Mouse (Mus musculus) retina, adult 2 months (tissue): ENCODE measurements around the gene Wars2.

ENCODE experiments used
- DNase-seq: peaks from one replicate; pipeline ENCODE4 v3.0.0-alpha.2; 2012; ENCODE audit warnings: low read depth, low spot score

The Wars2 gene

DNA sequence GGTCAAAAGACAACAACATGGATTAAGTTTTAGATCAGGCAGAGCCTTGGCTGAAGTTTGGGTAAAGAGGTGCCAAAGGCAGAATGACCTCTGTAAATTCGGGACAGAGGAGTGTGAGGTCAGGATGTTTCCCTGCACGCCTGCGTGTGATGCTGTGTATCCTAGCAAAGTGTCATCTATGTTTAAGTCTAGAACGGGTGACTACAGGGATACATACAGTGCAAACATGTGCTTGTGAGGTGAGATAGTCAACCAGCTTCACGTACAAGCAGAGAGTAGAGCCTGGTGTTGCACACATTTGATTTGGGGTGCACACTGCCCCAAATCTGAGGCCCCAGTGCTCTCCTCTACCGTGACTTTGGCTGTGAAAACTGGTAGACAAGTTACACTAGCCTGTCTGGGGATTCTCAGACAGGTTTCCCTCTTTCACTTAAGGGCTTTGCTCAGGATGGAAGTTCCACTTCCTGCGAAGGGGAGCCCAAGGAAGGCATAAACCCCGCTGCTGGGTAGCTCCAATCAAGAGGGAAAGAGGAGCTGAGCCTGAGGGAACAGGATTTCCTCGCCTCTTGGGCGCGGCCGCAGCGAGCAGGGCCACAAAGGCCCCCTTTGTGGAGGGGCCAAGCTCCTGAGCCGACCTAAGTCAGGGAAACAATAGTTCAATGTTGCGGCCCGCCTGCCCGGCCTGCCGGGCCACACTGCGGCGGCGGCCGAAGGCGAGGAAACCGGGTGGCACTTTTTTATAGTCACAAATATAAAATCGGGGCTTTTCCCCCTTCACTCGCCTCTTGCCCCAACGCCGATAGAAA, 107.3 kb downstream of the Wars2 start:
- no peak for DNase-seq

DNA sequence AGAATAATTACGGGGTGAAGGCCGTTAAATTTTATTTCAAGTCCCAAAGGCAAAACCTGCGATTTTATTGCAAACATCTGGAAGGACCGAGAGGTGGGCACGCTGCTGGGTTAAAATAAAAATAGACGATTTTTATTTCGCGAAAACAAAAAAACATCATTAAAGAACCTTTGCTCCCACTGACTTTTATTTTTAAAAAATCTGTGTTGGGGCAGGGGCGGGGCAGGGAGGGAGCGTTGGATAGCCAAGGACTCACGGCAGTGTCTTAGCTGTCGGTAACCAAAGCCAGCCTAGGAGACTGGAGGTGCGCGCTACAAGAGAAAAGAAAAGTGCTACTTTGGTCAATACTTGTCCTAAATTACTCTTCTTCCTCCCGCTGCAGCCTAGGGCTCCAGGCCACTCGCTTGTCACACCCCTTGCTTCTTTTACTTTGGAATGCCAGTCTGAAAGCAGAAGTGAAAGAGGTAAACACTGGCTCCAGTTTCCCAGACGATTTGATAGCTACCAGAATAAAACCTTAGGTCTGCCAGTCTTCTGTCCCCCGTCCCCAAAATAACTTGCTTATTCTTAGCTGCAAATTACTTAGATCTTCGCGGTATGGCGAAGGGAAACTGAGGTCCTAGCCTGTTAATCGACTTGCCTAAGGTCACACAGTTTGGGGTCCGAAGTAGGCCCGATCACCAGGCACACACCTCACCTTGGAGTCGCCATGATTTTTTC, 108.1 kb downstream of the Wars2 start:
- DNase-seq: no peak

DNA sequence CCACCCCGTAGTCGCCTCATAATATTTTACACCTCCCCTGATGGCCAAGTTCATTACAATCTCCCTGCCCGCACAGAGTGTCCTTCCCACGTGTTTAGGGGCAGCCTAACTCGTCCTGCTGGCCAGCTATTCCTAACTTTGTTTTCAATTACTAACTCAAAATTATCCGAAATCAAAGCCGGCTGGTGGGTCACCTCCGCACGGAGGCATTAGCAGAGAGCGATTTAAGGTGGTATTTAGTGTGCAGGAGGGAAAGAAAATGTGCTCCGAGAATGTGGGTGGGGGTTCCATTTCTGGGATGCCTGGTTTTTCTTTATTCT, 108.6 kb downstream of the Wars2 start:
- DNase-seq: no peak

DNA sequence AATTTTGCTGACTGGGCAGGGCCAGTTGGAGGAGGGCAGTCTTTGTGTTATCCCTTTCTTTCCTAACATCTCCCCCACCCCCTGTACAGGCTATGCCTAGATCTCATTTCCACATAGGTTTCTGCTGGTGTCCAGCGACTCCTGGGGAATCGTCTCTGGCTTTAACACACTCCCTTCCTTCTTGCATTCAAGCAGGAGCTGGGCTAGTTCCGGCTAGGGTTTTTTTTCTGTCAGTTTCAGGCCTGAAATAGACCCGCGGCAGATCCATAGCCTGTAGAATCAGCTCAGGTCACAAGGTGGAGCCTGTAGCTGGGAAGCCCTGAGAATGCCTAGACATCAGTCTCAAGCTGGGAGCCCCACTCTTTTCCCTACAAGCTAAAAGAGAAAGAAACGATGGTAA, 109.0 kb downstream of the Wars2 start:
- DNase-seq: no peak

DNA sequence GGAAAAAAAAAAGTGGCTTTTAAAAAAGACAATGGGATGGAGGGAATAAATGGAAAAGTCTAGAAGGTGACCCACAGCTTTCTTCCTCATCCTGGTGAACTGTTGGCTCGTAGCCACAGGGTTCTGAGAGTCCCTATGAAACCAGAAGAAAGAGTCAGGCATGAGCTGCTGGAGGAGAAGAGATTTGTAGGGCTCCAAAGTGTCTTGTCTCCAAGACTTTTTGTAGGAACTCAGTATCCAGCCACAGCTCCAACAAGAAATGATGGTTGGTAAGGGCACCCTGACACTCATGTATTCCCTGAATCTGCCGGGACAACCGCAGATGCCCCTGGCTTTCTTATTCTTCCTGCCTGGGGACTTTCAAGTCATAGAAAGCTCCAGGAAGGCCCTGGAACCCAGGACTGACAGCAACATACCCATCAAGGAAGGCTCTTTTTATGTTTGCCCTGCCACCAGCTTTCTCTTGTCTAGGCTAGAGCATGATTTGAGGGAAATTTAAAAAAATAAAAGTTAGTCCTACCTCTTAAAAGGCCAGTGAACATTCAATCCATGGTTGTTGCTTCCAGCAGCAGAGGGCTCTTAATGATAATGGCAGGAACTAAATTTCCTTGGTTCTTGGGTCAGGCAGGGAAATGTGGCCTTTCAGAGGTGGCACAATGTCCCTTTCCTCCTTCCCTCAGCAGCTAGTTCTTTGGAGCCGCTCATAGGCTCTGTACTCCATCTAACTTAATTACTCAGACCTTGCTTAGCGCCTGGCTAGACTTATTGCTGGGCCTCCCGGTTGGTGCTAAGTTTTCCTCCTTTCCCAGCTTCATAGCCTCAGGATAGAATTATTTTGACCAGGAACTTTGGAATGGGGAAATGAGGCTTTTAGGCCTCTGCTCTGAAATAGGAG, 110.7 kb downstream of the Wars2 start:
- DNase-seq: no peak

DNA sequence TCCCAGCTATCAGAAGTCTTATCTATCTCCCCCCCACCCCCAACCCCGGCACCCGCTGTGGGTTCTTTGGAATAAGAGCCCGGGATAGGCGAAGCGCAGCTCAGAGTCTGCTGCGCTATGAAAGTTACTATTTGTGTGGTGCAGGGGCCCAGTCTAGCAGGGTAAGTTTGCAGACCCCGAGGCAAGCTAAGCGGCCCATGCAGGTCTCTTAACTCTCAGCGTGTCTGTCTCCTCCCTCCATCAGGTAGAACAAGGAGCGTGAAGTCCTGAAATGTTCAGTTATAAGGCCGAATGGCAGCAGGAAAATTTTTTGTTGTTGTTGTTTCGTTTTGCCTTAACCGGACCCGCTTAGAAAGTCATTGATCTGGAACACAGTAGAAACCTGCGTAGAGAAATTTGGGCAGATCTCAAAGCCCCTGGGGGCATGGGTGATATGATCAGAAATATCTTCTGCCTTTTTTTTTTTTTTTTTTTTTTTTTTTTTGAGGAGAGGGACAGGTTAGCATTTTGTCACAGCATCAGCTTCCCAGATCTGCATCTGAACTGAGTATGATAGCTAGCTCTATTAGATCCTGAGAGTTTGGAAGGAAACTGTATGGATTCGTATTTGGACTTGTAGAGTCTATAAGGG, 111.7 kb downstream of the Wars2 start:
- no peak for DNase-seq

DNA sequence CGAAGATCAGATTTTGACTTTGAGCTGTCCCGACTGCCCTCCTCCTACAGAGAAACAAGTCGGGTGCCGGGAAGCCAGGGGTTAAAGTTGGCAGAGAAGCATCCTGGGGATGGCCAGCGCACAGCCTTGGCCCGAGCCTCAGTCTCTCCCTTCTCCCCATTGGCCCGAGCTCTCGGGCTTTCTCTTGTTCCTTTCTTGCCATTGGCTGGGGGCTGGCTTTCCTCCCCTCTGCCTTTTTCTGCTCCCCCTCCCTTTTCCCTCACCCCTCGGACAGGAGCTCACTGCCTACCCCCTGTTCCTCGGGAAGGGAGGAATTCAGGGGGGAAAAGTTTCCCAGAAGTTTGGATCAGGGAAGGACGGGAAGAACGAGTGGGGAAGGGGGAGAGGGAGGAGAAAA, 112.2 kb downstream of the Wars2 start:
- DNase-seq: no peak

DNA sequence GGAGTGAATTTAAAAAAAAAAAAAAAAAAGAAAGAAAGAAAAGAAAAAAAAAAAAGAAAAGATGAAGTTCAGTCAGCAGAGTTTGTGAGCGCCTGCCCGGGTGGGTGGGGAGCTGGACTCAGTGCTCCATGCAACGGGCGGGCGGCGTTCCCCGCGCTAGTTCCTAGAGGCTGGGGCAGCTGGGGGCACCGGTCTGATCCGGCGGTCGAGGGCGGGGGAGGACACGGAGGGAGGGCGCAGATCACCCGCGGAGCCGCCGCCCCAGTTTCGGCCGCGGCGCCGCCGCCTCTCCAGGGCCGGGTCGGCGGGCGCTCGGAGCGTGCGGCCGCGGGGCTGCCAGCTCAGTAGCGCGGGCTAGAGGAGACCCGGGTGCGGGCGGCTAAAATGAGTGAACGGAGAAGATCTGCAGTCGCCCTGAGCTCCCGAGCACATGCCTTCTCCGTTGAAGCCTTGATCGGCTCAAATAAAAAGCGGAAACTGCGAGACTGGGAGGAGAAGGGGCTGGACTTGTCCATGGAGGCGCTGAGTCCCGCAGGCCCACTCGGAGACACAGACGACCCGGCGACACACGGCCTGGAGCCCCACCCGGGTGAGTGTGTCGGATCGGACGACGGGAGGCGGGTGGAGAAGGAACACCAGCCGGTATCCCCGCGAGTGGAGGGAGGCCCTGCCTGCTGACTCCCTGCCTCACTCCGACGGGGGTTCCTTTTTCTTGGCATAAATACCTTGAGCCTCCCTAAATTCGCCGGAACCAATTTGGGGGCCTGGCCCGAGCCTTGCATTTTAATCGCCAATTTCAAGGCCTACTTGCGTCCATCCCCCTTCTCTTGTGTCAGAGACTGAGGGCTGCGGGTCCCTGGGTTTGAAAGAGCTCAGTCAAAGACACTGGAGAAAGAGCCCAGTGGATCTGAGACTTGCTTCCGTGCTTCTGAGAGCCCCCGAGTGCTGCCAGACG, 112.9 kb downstream of the Wars2 start:
- DNase-seq: no peak

DNA sequence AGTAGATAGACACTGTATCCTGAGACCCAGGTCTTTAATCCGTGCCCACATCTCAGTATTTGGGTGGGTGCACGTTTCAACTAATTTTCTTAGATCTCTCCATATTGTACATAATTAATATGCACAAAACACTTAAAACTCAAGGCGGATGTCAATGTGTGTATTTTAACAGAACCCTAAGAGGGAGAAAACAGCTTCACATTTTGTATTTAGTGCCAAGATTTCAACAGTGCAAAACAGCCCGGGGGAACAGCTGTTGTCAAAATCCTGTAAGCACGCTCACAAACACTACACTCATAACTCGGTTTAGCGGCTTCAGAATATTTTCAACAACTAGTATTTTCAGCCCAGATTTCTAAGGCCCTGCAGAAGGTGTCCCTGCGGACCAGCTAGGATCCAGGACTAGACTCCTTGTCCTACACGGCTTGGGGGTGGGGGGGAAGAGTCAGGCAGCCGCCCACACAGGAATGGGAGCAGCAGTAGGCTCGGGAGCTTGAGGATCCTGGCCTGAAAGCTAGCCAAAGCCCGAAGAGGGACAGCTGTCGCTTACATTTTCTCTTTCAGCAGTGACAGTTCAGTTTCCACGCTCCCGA, 113.8 kb downstream of the Wars2 start:
- DNase-seq: no peak

DNA sequence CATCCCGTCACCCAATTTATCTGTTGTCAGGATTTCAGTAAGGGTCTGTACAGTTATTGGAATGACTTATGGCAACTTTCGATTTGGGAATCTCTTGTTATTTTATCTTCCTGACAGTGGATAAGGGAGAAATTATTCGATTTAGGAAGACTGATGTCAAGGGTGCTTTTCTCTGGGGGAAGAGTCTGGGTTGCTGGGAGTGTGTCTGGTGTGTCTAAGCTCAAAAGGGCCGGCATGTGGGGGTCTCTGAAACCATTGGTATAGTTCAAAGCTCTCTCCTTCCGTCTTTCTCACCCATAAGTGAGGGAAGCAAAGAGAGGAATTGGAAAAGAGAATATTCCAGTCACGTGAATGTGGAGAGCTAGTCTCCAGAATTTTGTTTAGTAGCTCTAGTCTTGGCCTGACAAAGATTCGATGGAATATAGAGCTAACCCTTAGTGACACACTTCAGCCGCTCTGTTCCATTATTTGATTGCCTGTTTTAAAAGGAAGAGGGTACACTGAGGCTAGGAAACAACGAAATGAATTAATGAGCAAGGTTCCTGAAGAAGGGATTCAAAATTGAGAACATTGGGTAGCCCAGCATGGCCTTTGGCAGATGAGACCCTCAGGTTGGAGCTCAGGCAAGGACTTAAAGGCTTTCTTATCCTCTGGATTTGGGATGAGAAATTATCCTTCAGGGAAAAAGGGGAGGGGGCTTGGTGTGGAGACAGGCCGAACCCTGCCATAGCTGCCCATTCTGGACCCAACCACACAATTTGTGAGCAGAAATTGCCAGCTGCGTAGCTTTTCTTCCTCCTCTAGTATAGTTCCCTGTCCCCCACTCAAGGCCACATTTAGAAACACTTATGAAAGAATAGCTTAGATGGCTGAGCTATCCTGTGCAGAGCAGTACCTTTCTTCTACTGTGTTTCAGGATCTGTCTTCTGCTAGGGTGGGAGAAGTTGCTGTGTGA, 114.8 kb downstream of the Wars2 start:
- DNase-seq: no peak

DNA sequence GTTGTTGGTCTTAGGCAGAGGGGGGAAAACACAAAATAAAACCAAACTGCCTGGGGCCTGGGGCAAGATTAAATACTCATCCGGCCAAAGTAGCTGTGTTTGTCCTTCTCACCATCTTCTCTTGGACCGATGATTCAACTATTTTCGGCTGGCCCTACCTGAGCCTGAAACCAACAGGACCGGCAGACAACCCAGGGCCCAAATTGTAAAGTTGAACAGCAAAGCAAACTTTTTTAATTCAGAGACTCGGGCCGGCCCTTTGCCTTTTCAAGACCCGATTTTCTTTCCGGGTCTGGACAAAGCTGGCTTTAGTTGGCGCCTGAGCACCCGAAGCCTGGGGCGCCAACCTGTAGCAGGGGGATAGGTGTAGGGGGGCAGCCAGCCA, 115.5 kb downstream of the Wars2 start:
- no peak for DNase-seq

DNA sequence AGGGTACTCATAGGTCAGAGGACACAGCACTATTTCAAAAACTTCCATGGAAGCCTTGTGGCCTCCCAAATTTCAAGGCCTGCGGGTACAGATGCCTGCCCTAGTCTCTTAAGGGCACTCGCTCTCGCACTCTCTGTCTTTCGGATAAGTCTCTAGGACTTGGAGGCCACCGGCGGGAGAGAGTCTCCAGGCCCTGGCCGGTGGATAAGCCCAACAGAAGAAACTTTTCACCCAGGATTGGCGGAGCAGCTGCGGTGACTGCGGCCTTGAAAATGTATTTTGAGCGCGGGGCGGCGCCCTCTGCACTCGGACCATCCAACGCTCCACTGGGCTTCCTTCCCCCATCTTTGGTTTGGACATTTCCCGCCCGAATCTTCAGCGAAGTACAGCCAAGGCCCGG, 115.9 kb downstream of the Wars2 start:
- no peak for DNase-seq

DNA sequence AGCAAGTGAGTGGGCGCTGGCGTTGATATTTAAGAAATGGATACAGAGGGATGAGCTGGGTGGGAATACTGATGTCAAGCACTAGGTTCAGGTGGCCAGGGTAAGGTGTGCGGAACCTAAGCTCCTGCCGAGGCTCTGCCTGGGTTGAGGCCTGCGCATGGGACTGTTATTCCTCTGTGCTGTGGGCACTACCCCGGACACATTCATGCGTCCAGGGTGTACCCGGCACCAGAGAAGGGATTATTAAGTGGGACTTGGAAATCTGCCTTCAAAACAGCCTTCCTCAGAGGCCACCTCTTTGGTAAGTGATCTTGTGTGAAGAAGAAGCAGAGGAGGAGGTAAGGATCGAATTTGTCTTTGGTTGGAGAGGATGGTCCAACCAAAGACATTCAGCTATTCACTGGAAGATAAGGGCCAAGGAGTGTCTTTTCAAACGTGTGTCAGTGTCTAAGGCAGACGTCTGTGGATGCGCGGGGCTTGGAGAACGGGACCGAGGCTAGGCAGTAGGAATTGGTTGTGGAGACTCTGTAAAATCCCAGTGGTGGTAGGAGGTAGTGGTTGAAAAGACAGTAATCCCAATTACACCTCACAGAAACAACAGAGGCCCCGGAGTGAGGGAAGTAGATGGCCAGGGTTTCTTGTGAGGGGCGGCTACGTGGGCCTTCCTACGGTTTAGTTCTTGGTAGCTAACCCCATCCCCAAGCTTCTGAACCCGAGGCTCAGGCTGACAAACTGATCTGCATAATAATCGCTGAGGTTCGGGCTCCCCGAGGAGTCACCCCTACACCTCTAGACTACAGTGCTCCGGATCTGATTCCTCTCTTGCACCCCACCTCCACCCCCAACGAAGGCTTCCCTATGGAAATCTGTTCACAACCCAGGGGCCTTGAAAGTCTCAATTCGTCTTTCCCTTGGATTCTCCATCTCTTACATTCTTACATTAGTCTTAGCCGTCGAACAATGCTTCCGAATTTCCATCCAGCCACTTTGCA, 117.0 kb downstream of the Wars2 start:
- no peak for DNase-seq

DNA sequence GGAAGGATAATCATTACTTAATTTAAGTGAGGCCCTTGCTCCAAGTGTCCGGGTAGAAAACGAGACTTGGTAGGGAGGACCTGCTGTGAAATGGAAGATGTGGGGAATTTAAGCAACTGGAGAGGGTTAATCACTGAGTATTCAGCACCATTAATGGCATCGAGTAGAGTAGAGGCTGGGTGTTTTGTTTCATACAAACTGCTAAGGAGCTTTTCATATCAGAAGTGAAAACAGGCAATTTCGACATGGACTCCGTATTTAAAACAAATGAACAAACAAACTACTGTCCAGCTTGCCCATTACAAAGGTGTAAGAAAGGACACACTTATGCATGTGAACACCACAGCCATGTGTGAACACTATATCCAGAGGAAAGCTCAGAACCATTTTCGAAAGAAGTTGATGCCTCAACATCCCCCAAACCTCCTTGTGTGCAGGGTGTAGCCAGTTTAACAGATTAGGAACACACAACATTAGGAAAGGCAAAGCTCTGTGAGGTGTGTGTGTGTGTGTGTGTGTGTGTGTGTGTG, 118.9 kb downstream of the Wars2 start:
- no peak for DNase-seq

DNA sequence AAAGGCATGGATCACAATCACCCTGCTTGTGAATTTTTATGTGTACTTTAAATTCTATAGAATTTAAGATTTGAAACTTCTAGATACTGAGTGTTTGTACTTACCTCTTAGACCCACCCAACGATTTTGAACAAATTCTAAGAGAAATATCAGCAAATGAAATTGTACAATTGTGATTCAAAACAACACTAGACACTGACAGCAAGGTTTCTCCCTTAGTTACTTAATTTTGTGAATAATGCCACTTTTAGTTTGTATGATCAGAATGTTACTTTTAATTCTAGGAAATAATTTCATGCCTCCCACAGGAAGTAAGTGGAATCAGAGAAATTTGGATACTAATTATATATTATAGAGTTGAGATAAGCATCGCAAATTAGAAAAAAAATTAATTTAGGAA, 119.5 kb downstream of the Wars2 start:
- no peak for DNase-seq

DNA sequence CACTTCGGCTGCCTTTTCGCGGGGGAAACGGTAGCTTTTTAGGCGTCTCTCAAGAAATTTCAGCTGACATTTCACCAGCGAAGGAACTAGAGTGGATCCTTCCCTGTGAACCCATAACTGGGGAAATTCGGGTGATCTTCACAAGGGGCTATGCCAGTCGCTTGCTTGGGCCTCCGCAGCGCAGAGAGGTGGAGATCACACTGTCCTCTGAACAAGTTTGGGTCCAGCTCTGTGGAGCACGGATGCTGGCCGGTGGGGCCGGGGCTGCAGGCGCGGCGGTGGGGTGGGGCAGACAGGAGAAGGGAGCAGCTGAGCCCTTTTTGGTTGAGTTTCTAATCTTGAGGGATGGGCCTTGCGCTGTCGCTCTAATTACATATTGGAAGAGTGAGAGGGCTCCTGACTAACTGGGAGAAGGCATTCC, 120.5 kb downstream of the Wars2 start:
- no peak for DNase-seq

DNA sequence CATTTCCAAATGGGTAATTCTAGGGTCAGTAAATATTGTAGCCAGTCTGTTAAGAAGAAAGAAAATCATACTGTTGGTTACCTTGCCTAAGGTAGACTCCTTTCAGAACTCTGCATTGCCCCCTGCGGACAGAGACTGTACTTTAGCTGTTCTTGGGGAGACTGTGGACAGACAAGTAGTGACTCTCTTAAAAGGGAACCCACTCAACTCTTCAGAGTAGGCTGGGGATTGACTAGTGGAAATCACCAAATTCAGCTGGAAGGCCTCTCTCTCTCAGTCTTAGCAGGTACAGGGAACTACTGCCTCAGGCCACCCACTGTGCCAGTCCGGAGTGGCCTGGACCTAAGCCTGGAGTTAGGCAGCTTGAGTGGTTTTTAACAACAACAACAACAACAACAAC, 121.1 kb downstream of the Wars2 start:
- no peak for DNase-seq

DNA sequence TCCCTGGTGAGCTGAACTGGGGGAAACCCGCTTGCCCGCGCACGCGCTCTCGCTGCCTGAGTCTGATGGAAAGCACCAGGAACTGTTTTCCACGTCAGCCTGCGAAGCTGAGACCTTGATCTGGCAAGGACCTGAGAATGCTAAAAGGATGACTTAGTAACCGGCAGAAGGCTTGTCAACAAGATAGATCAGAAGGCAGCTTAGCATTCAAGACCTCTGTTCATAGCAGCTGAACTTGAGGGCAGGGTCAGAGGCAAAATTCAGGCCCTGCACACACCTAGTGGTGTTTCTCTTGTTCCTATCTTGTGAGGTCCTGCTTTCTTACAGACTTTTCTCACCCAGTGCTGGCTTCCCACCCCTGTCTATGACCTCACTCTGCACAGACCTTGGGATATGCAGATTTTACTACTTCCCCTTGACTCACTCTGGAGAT, 122.6 kb downstream of the Wars2 start:
- no peak for DNase-seq
